Comparison of ENCODE assay signal across 34 mouse cellular contexts in the genomic region with DNA sequence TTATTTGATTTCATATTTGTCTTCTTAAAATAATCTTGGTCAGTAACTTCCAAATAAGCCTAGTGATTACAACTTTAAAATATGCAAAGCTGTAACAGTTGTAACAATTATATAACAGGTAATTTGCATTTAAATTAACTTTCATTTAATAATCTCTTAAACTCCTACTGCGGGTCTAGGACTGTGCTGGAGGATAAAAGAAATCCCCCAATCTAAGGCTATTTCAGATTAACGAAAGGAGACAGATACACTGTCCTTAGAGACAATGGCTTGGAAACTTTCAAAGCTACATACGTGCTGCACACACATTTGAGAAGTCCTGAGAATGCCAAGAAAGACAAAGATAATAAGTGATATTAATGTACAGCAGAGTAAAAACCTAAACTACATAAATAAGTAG. TPM values are rescaled to one million over a fixed set of nuclear protein-coding genes. Genes with fewer than 3 reads are reported as not detected.
"Had no signal": no experiment of that assay in that cellular context is flagged by ENCODE, and none has a peak within 500 bp of the region (broad histone marks: within the 10 kb centered on the region; RNA-seq: fewer than 3 reads in every experiment).

No protein-coding gene starts in this region.

- DNase-seq: cerebellum, adult 2 months; cerebellum, adult 8-10 months; cerebellum, adult 9-10 months; cerebellum, adult 9-11 months; cerebellum, postnatal 10 days; cerebellum, postnatal 14 days; cerebellum, postnatal 25 days; cerebellum, postnatal 36 days; embryo, embryonic 11 days; forebrain, postnatal 0 days; gastrocnemius, adult 2 months; gastrocnemius, postnatal 10 days; gastrocnemius, postnatal 14 days; gastrocnemius, postnatal 25 days; gastrocnemius, postnatal 36 days; heart, adult 11 months; heart, adult 18-20 months had no signal

- ATAC-seq: forebrain, embryonic 13.5 days; forebrain, embryonic 14.5 days; forebrain, embryonic 15.5 days; forebrain, embryonic 16.5 days; forebrain, postnatal 0 days had no signal

- H3K9ac ChIP-seq: embryonic facial prominence, embryonic 12.5 days; embryonic facial prominence, embryonic 13.5 days; embryonic facial prominence, embryonic 15.5 days; forebrain, embryonic 12.5 days; forebrain, embryonic 13.5 days; forebrain, embryonic 15.5 days; forebrain, postnatal 0 days had no signal

- H3K9me3 ChIP-seq: embryonic facial prominence, embryonic 10.5 days; embryonic facial prominence, embryonic 12.5 days; embryonic facial prominence, embryonic 13.5 days; embryonic facial prominence, embryonic 15.5 days; forebrain, embryonic 10.5 days; forebrain, embryonic 12.5 days; forebrain, embryonic 13.5 days; forebrain, embryonic 15.5 days had no signal

- H3K4me2 ChIP-seq: embryonic facial prominence, embryonic 12.5 days; embryonic facial prominence, embryonic 13.5 days; embryonic facial prominence, embryonic 15.5 days; forebrain, embryonic 12.5 days; forebrain, embryonic 13.5 days; forebrain, embryonic 15.5 days had no signal

- H3K27ac ChIP-seq: embryonic facial prominence, embryonic 10.5 days; embryonic facial prominence, embryonic 12.5 days; embryonic facial prominence, embryonic 13.5 days; embryonic facial prominence, embryonic 15.5 days; forebrain, embryonic 10.5 days; forebrain, embryonic 12.5 days; forebrain, embryonic 13.5 days; forebrain, embryonic 15.5 days; gastrocnemius, adult 2 months had no signal

- H3K27me3 ChIP-seq: embryonic facial prominence, embryonic 12.5 days; embryonic facial prominence, embryonic 13.5 days; embryonic facial prominence, embryonic 15.5 days; forebrain, embryonic 12.5 days; forebrain, embryonic 13.5 days; forebrain, embryonic 15.5 days had no signal

- H3K4me1 ChIP-seq: embryonic facial prominence, embryonic 10.5 days; embryonic facial prominence, embryonic 12.5 days; embryonic facial prominence, embryonic 13.5 days; embryonic facial prominence, embryonic 15.5 days; forebrain, embryonic 10.5 days; forebrain, embryonic 12.5 days; forebrain, embryonic 13.5 days; forebrain, embryonic 15.5 days had no signal

- H3K4me3 ChIP-seq: embryonic facial prominence, embryonic 10.5 days; embryonic facial prominence, embryonic 12.5 days; embryonic facial prominence, embryonic 13.5 days; embryonic facial prominence, embryonic 15.5 days; erythroblast, embryonic 14.5 days; forebrain, embryonic 10.5 days; forebrain, embryonic 12.5 days; forebrain, embryonic 13.5 days; forebrain, embryonic 15.5 days; gastrocnemius, adult 2 months had no signal

- H3K36me3 ChIP-seq: embryonic facial prominence, embryonic 10.5 days; embryonic facial prominence, embryonic 12.5 days; embryonic facial prominence, embryonic 13.5 days; embryonic facial prominence, embryonic 15.5 days; forebrain, embryonic 10.5 days; forebrain, embryonic 12.5 days; forebrain, embryonic 15.5 days had no signal

RNA-seq across cellular contexts. Expression of gene Col10a1, which starts 31.5 kb away (rescaled TPM):
- total RNA-seq: common myeloid progenitor, adult 5-6 weeks; gastrocnemius, adult 18-20 months; gastrocnemius, adult 2 months; gastrocnemius, adult 8-10 months; gastrocnemius, postnatal 14 days; gastrocnemius, postnatal 25 days; gastrocnemius, postnatal 36 days; gastrocnemius, postnatal 4 days; granulocyte monocyte progenitor cell, adult 5-6 weeks had no signal
- polyA plus RNA-seq: erythroblast, embryonic 14.5 days; forebrain, embryonic 14.5 days; gonadal fat pad, adult 2 months had no signal
